Mouse (Mus musculus): ENCODE data around the gene Zfand6. TPM values are rescaled to one million over a fixed set of nuclear protein-coding genes. Genes with fewer than 3 reads are reported as not detected.

Gene Zfand6
- polyA plus RNA-seq, 1 experiment from 2014 or later = 149 TPM

DNA sequence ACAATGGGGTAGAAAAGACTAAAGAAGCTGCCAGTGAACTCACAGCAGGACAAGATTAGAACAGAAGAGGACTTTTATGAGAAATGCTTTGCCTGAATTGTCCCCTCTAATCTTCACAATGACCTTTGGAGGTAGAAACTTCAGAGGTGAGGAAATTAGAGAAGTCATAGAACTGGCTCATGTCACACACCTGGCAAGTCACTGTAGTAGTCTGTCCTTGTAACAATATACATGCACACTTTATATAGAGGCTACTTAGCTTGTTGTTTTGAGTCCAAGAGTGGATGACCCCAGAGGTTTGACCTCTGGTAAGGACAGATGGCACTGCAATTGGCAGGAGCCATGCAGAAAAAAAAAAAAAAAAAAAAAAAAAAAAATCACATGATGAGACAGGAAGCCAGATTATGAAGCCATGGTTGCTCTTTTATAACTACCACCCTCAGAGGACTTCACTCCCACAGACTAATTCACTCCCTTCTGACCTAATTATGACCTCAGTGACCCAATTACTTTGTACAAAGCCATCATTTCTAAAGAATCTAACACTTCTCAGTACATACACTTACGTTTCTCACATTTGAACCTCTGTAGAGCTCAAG is 20.1 kb downstream of the Zfand6 start:
- Histone ChIP-seq H3K4me1 (ENCODE audit: control insufficient read depth, insufficient read depth, low read length) (no peaks in the 10 kb centered on the region), H3K9ac (ENCODE audit: low read depth, low read length) (no peak overlapping the region), H3K4me2 (ENCODE audit: low read depth, low read length) (no peak overlapping the region), H3K27ac (replicated peaks; ENCODE audit: low read depth, low read length) (no peak overlapping the region), H3K9me3 (ENCODE audit: control insufficient read depth, low read length) (no peaks in the 10 kb centered on the region), H3K36me3 (ENCODE audit: control insufficient read depth, insufficient read depth, low read length) (no peaks in the 10 kb centered on the region), H3K27me3 (replicated peaks; ENCODE audit: control insufficient read depth, insufficient read depth, low read length) (no peaks in the 10 kb centered on the region), H3K4me3 (ENCODE audit: low read depth, low read length) (no peak overlapping the region)
- no peak; the same call in 1 of the 2 replicates for ATAC-seq (ENCODE audit: low read depth)
- 57% methylated on average over 1 of the region's 1 CpGs for WGBS
- no peak for DNase-seq (ENCODE audit: low spot score)

DNA sequence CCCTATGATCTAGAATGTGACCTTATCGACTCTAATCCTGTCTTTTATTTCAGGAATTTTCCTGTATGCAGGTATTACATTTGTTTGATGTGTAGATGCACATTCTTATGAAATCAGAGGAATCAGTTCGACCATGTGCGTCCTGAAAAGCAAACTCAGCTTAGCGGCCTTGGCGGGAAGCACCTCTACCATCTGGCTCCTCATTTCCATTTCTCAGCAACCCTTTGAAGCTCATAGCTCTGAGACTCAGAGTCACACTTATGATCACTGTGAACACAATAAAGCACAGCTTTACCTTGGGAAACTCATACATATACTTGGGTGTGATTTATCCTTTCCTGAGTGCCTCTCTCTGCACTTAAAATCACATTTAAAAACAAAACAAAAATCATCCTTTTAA is 21.8 kb downstream of the Zfand6 start:
- no peak for DNase-seq (ENCODE audit: low spot score)
- no peak for ATAC-seq (ENCODE audit: low read depth)
- Histone ChIP-seq H3K27me3 (replicated peaks; ENCODE audit: control insufficient read depth, insufficient read depth, low read length) (no peaks in the 10 kb centered on the region), H3K4me2 (ENCODE audit: low read depth, low read length) (no peak overlapping the region), H3K36me3 (ENCODE audit: control insufficient read depth, insufficient read depth, low read length) (no peaks in the 10 kb centered on the region), H3K27ac (replicated peaks; ENCODE audit: low read depth, low read length) (no peak overlapping the region), H3K4me1 (ENCODE audit: control insufficient read depth, insufficient read depth, low read length) (no peaks in the 10 kb centered on the region), H3K9ac (ENCODE audit: low read depth, low read length) (no peak overlapping the region), H3K4me3 (ENCODE audit: low read depth, low read length) (no peak overlapping the region), H3K9me3 (ENCODE audit: control insufficient read depth, low read length) (no peaks in the 10 kb centered on the region)
- 74% methylated on average over 5 of the region's 5 CpGs for WGBS

DNA sequence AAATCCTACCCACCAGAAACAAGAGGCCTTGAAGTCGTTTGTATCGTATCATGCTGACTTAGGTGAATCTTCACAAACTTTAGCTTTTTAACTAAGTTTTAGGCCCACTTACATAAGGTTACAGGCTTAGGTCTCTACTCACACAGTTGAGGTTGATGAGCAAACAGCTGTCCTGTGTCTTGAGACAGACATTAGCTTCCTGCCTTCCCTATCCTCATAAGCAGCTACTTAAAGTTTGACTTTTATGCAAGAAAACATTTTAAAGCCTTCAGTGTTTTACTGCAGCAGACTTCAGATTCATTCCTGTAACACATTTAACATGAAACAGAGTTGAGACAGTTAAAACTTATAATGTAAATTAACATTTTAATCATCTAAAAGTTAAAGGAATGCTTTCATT is 37.0 kb downstream of the Zfand6 start:
- Histone ChIP-seq H3K4me3 (ENCODE audit: low read depth, low read length) (no peak overlapping the region), H3K4me1 (ENCODE audit: control insufficient read depth, insufficient read depth, low read length) (no peaks in the 10 kb centered on the region), H3K27me3 (replicated peaks; ENCODE audit: control insufficient read depth, insufficient read depth, low read length) (no peaks in the 10 kb centered on the region), H3K9me3 (ENCODE audit: control insufficient read depth, low read length) (no peaks in the 10 kb centered on the region), H3K36me3 (ENCODE audit: control insufficient read depth, insufficient read depth, low read length) (no peaks in the 10 kb centered on the region), H3K4me2 (ENCODE audit: low read depth, low read length) (no peak overlapping the region), H3K27ac (replicated peaks; ENCODE audit: low read depth, low read length) (no peak overlapping the region), H3K9ac (ENCODE audit: low read depth, low read length) (no peak overlapping the region)
- no peak for DNase-seq (ENCODE audit: low spot score)
- WGBS = 81% methylated on average over 2 of the region's 2 CpGs
- ATAC-seq (ENCODE audit: low read depth) = no peak

DNA sequence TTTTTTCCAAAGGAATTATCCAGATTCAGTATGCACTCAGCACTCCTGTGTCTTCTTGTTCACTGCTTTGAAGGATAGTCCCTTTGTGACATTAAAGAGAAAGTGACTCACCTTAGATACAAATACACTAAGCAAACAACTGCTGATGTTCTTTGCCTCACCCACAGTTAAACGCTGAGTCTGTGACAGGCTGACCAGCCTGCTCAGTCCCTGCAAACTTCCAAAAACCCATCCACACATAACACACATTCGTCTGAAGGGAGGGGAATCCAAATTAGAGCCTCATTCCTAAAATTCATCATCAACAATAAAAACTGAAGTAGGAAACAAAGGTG is 37.8 kb downstream of the Zfand6 start:
- Histone ChIP-seq H3K9me3 (ENCODE audit: control insufficient read depth, low read length) (no peaks in the 10 kb centered on the region), H3K4me3 (ENCODE audit: low read depth, low read length) (no peak overlapping the region), H3K4me1 (ENCODE audit: control insufficient read depth, insufficient read depth, low read length) (no peaks in the 10 kb centered on the region), H3K4me2 (ENCODE audit: low read depth, low read length) (no peak overlapping the region), H3K27ac (replicated peaks; ENCODE audit: low read depth, low read length) (no peak overlapping the region), H3K9ac (ENCODE audit: low read depth, low read length) (no peak overlapping the region), H3K27me3 (replicated peaks; ENCODE audit: control insufficient read depth, insufficient read depth, low read length) (no peaks in the 10 kb centered on the region), H3K36me3 (ENCODE audit: control insufficient read depth, insufficient read depth, low read length) (no peaks in the 10 kb centered on the region)
- WGBS = 72% methylated on average over 2 of the region's 2 CpGs
- DNase-seq (ENCODE audit: low spot score) (no peak), ATAC-seq (ENCODE audit: low read depth) (no peak)

DNA sequence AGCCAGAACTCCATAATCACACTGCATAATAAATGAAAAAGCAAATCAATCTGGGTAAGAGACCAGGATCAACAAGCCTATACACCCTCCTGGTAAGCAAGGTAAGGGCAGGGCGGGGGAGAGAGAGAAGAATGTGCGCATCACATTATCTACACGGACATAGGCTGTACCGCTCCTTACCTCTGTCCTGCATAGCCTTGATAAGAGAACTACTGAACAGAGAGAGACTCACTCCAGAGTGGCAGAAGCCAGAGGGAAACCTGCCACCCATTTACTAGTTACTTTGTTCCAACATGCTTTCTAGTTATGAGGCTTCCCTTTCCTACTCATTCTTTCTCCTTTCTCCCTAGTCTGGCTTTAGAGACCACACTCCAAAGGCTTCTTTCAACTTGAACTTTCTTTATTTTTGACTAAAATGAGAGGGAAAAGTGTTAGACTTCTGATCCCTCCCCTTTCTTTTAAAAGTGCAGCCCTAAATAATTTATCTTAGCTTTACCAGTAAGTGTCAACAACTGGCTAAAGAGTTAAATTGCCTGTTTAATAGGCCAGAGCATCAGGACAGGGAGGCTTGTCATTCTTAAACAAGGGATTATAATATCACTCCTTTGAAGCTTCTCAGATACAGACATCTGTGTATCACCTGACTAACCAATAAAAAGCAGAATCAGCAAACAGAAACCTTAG is 38.3 kb downstream of the Zfand6 start:
- Histone ChIP-seq H3K36me3 (ENCODE audit: control insufficient read depth, insufficient read depth, low read length) (no peaks in the 10 kb centered on the region), H3K4me2 (ENCODE audit: low read depth, low read length) (no peak overlapping the region), H3K4me1 (ENCODE audit: control insufficient read depth, insufficient read depth, low read length) (no peaks in the 10 kb centered on the region), H3K4me3 (ENCODE audit: low read depth, low read length) (no peak overlapping the region), H3K9ac (ENCODE audit: low read depth, low read length) (no peak overlapping the region), H3K9me3 (ENCODE audit: control insufficient read depth, low read length) (no peaks in the 10 kb centered on the region), H3K27me3 (replicated peaks; ENCODE audit: control insufficient read depth, insufficient read depth, low read length) (no peaks in the 10 kb centered on the region), H3K27ac (replicated peaks; ENCODE audit: low read depth, low read length) (no peak overlapping the region)
- ATAC-seq (ENCODE audit: low read depth) = no peak
- WGBS = 78% methylated on average over 4 of the region's 4 CpGs
- no peak for DNase-seq (ENCODE audit: low spot score)

DNA sequence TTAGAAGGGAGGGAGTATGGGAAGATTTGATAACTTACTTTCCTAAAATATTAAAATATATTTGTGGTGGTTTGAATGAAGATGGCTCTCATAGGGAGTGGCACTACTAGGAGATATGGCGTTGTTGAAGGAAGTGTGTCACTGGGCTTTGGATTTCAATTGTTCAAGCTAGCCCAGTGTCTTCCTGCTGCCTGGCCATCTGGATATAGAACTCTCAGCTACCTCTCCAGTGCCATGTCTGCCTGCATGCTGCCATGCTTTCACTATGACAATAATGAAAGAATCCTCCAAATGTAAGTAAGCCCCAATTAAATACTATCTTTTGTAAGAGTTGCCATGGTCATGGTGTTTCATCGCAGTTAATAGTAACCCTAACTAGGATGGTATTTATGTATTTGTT is 40.7 kb downstream of the Zfand6 start:
- no peaks in the 10 kb centered on the region for H3K9me3 ChIP-seq (ENCODE audit: control insufficient read depth, low read length)
- H3K9ac ChIP-seq (ENCODE audit: low read depth, low read length) = no peak overlapping the region
- no peak for ATAC-seq (ENCODE audit: low read depth)
- DNase-seq (ENCODE audit: low spot score) = no peak
- WGBS = 90% methylated on average over 2 of the region's 2 CpGs
- H3K4me3 ChIP-seq (ENCODE audit: low read depth, low read length) = no peak overlapping the region
- H3K27ac ChIP-seq (replicated peaks; ENCODE audit: low read depth, low read length) = no peak overlapping the region
- H3K27me3 ChIP-seq (replicated peaks; ENCODE audit: control insufficient read depth, insufficient read depth, low read length) = no peaks in the 10 kb centered on the region
- H3K4me2 ChIP-seq (ENCODE audit: low read depth, low read length) = no peak overlapping the region
- H3K4me1 ChIP-seq (ENCODE audit: control insufficient read depth, insufficient read depth, low read length) = no peaks in the 10 kb centered on the region
- 0 out of 2 replicates have a peak, but pooled peaks cover 3% of the 10 kb centered on the region for H3K36me3 ChIP-seq (ENCODE audit: control insufficient read depth, insufficient read depth, low read length)

DNA sequence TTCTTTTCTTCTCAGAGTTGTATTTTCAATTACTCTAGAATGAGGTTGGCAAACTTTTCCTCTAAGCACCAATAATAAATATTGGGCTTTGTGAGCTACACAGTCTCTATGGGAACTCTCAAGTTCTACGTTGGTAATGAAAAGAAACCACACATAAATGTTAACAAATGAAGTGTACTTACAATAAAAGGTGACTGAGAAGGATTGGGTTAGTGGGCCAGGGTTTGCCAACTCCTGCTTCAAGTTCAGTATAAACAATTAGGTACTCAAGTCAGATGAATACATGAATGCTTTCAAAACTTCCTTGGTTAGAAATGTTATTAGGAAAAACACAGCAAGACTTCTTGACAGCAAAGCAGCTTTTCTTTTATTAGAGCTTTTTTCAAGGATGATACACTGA is 43.5 kb downstream of the Zfand6 start:
- Histone ChIP-seq H3K9me3 (ENCODE audit: control insufficient read depth, low read length) (no peaks in the 10 kb centered on the region), H3K27ac (replicated peaks; ENCODE audit: low read depth, low read length) (no peak overlapping the region), H3K9ac (ENCODE audit: low read depth, low read length) (no peak overlapping the region), H3K4me2 (ENCODE audit: low read depth, low read length) (no peak overlapping the region), H3K36me3 (ENCODE audit: control insufficient read depth, insufficient read depth, low read length) (0 out of 2 replicates have a peak, but pooled peaks cover 3% of the 10 kb centered on the region), H3K27me3 (replicated peaks; ENCODE audit: control insufficient read depth, insufficient read depth, low read length) (no peaks in the 10 kb centered on the region), H3K4me1 (ENCODE audit: control insufficient read depth, insufficient read depth, low read length) (no peaks in the 10 kb centered on the region; the same call in 1 of the 2 replicates), H3K4me3 (ENCODE audit: low read depth, low read length) (no peak overlapping the region)
- ATAC-seq (ENCODE audit: low read depth) (no peak), DNase-seq (ENCODE audit: low spot score) (no peak)
- WGBS = 73% methylated on average over 1 of the region's 1 CpGs

DNA sequence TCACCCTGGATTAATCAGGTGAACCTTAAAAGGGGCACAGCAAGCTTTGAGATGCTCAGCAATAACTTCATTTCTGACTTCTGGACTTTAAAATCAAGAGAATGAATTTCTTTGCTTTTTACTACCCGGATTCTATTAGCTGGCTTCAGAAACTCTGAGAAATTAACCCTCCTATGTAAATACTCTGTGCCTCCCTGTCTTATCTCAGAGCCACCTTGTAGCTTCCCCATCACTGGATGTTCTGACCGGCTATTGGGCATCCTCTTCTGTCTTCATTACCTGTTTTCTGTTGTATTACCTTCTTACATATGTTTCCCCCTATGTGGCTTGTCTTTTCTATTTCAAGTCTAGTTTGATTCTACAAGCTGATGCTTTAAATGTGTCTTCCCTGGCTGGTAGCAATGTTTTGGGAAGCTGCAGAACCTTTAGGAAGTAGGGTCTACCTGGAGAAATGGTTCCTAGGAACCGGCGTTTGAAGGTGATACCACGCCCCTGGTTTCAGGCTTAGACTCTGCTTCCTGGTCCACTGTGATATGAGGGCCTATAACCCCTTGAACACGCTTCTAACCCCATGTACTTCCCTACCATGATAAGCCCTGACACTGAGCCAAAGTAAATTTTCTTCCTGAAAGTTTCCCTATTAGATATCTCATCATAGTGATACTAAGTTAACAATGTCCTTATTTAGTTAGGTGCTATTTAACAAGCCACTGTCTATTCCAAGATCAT is 46.3 kb downstream of the Zfand6 start:
- Histone ChIP-seq H3K36me3 (ENCODE audit: control insufficient read depth, insufficient read depth, low read length) (0 out of 2 replicates have a peak, but pooled peaks cover 3% of the 10 kb centered on the region), H3K4me1 (ENCODE audit: control insufficient read depth, insufficient read depth, low read length) (peaks cover 3% of the 10 kb centered on the region; the same call in 1 of the 2 replicates), H3K4me2 (ENCODE audit: low read depth, low read length) (no peak overlapping the region), H3K9me3 (ENCODE audit: control insufficient read depth, low read length) (no peaks in the 10 kb centered on the region), H3K27me3 (replicated peaks; ENCODE audit: control insufficient read depth, insufficient read depth, low read length) (no peaks in the 10 kb centered on the region), H3K9ac (ENCODE audit: low read depth, low read length) (no peak overlapping the region), H3K4me3 (ENCODE audit: low read depth, low read length) (no peak overlapping the region), H3K27ac (replicated peaks; ENCODE audit: low read depth, low read length) (no peak overlapping the region)
- 91% methylated on average over 6 of the region's 6 CpGs for WGBS
- DNase-seq (ENCODE audit: low spot score) (no peak), ATAC-seq (ENCODE audit: low read depth) (no peak)
